Mouse (Mus musculus) limb, embryonic 10.5 days (tissue): Measurements from ENCODE around the gene Olfr605. TPM values are rescaled to one million over a fixed set of nuclear protein-coding genes. Genes with fewer than 3 reads are reported as not detected.
"Not testable (repeated sequence)": the region's sequence is repeated elsewhere in the genome, so short reads cannot be mapped to it uniquely, and the experiment has no call there.

Source experiments
- DNase-seq: peaks from one replicate; pipeline ENCODE4 v3.0.0-alpha.2; 2017; ENCODE audit warnings: low spot score
- H3K27ac ChIP-seq: fragments of 300-500 bp; sonication (generic); 2 replicates; pipeline ENCODE4 v1.5.1; 2016; ENCODE audit warnings: mild to moderate bottlenecking
- H3K27me3 ChIP-seq: fragments of 300-500 bp; sonication (generic); 2 replicates; pipeline ENCODE4 v1.6.1; 2016; ENCODE audit warnings: low read depth, mild to moderate bottlenecking; ENCODE audit not compliant: poor library complexity, severe bottlenecking
- H3K36me3 ChIP-seq: fragments of 300-500 bp; sonication (generic); 2 replicates; pipeline ENCODE4 v1.6.1; 2016; ENCODE audit warnings: mild to moderate bottlenecking, moderate library complexity
- H3K4me1 ChIP-seq: fragments of 300-500 bp; sonication (generic); 2 replicates; pipeline ENCODE4 v1.6.1; 2016
- H3K4me3 ChIP-seq: fragments of 300-500 bp; sonication (generic); 2 replicates; pipeline ENCODE4 v1.5.1; 2016; ENCODE audit warnings: mild to moderate bottlenecking, moderate library complexity
- H3K9me3 ChIP-seq: fragments of 300-500 bp; sonication (generic); replicated peaks from 2 replicates; pipeline ENCODE4 v1.6.1; 2016; ENCODE audit warnings: mild to moderate bottlenecking
- WGBS: fragments of 180-500 bp; shearing (Covaris S2); methylation state at CpG from one replicate; pipeline ENCODE4 v1.1.7; 2016; 5-methylcytosine and 5-hydroxymethylcytosine counted together
- microRNA-seq: library from miRNA; unstranded; fragments of <30 nt; microRNA quantifications from one replicate; pipeline ENCODE4, GENCODE M21; 2017
- polyA plus RNA-seq: library from polyadenylated mRNA; unstranded; fragments of >200 nt; fragmentation: Nextera tagmentation; extraction: Ambion mirVana; gene quantifications from 2 replicates; pipeline ENCODE4 v1.2.1, GENCODE M21; 2016

The Olfr605 gene
- not detected in 2 replicates for polyA plus RNA-seq

DNA sequence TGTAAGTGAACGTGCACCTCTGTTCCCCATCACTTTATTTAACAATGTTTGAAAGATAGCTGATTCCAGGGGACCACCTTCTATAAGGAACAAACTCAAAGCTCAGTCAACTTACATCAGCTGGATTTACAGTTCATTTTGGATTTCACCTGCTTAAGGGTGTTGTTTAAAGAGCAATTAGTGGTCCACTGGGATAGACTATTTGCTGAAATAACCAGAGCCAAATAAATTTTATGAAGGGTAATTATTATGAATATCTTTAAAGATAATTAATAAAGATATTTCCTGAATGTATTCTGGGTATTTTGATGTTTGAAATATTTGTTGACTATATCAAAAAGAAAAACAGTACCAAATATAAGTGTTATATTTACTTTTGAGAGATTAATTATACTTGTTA is at the start of gene Olfr605:
TSS of gene Olfr605 (minus strand) at position 101 of the 400 bp plus-strand sequence.
- H3K4me3 ChIP-seq: no peak within 1 kb of the TSS
- DNase-seq: no peak
- H3K9me3 ChIP-seq: no peaks in the 10 kb centered on the region
- no peaks in the 10 kb centered on the region for H3K27me3 ChIP-seq
- no peaks in the 10 kb centered on the region for H3K36me3 ChIP-seq
- WGBS: 97% methylated on average over 1 of the region's 1 CpGs
- no peaks in the 10 kb centered on the region for H3K4me1 ChIP-seq
- no peak within 1 kb of the TSS for H3K27ac ChIP-seq

DNA sequence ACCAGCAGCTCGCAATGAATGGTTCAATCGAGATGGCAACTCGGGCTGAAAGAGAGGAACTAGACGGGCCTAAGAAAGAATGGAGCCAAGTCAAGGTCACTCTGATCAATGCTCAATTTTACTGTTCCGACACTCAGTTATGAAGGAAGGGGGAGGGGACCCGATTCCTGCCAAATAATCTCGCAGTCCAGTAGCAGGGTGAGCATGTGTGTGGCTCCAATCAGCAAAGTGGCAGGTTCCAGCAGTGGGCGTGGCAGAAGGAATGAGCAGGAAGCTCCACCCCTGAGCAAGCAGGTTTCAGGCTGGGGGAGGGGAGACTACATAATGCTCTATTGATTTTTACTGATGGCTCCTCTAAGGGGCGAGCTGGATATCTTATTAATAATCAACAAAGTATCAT is 31.9 kb upstream of the Olfr605 start:
- WGBS: 92% methylated on average over 9 of the region's 9 CpGs
- H3K36me3 ChIP-seq, H3K4me3 ChIP-seq, H3K4me1 ChIP-seq, DNase-seq, H3K27me3 ChIP-seq, H3K9me3 ChIP-seq, H3K27ac ChIP-seq: not testable (repeated sequence)

DNA sequence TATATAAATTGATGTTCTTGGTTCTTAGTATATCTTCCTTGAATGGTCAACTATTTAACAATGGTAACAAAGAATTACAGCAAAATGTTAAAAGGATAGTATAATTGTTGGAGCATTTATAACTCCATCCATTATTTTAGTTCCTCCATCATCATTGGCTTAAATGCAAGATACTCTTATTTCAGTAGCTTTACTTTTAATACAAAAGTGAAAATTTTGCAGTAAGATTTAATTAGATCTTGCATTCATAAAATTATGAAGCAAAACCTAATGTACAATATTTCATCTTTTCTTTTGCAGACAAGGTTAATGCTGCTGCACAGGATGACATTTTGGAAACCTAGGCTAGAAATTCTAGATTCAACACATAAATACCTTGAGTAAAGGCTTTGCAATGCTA is 24.3 kb upstream of the Olfr605 start, which contains the start of gene Olfr608:
TSS of gene Olfr608 (plus strand) at position 301 of the 400 bp plus-strand sequence.
- Histone ChIP-seq H3K4me1 (no peaks in the 10 kb centered on the region), H3K27me3 (no peaks in the 10 kb centered on the region), H3K4me3 (no peak within 1 kb of the TSS), H3K9me3 (no peaks in the 10 kb centered on the region), H3K27ac (no peak within 1 kb of the TSS), H3K36me3 (no peaks in the 10 kb centered on the region)
- DNase-seq: no peak

DNA sequence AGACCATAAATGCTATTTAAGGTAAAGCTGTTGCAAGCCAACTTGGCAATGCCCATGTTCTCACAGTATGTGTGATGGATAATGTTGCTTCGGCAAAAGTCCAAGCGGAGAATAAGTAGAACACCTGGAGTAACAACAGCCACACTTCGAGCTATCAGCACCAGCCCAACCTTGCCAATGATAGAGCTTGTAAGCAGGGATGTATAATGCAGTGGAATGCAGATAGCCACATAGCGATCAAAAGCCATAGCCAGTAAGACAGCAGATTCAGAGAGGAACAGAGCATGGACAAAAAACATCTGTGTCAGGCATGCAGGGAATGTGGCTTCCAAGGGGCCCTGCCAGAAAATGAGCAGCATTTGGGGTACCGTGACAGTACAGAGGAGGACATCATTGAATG is 15.4 kb upstream of the Olfr605 start:
- no peak overlapping the region for H3K4me3 ChIP-seq
- H3K9me3 ChIP-seq: no peaks in the 10 kb centered on the region
- no peaks in the 10 kb centered on the region for H3K36me3 ChIP-seq
- H3K27ac ChIP-seq: no peak overlapping the region
- 94% methylated on average over 5 of the region's 5 CpGs for WGBS
- DNase-seq: no peak
- H3K27me3 ChIP-seq: no peaks in the 10 kb centered on the region
- no peaks in the 10 kb centered on the region for H3K4me1 ChIP-seq

DNA sequence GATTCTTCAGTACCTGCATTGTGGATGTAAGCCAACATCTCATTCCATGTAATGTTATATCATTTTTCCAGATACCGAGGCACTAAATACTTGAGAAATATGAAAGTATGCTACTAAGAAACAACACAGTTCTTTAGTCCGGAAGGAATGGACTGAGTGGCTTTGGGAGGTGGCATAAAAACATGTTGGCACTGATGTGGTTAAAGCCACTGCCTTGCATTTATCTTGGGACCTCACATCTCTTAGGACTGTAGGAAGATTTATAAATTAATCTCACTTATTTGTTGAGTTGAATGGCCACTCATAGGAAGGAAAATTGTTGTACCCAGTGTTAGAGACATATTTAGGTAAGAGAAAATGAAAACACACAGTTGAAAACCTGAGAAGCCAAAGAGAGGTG is 3.5 kb upstream of the Olfr605 start, which contains the start of gene Olfr606:
TSS of gene Olfr606 (plus strand) at position 301 of the 400 bp plus-strand sequence.
- no peak for DNase-seq
- 94% methylated on average over 2 of the region's 2 CpGs for whole genome bisulfite sequencing
- Histone ChIP-seq H3K36me3 (no peaks in the 10 kb centered on the region), H3K4me1 (no peaks in the 10 kb centered on the region), H3K4me3 (no peak within 1 kb of the TSS), H3K9me3 (no peaks in the 10 kb centered on the region), H3K27me3 (no peaks in the 10 kb centered on the region), H3K27ac (no peak within 1 kb of the TSS)

DNA sequence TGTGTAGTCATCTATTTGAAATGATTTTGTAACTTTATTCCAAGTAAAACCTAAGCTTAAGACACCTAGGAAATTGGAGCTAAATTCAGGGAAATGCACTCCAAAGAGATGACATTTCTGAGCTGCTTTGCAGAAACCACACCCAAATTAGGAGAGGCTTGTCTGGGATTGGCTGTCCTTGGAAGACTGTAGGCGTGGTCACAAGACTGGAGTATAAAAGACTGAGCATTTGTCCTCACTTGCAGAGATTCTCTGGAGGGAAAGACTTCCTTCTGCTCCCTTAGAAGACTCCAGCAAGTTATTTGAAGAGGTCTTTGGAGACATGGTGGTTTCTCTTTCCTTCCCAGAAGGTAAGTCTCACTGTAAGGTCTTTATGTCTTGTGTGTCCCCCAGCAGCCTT is 30.5 kb downstream of the Olfr605 start, which contains the start of gene Usp17lc:
TSS of gene Usp17lc (plus strand) at position 301 of the 400 bp plus-strand sequence.
- not testable (repeated sequence) for H3K4me1 ChIP-seq, DNase-seq, H3K9me3 ChIP-seq, H3K36me3 ChIP-seq, H3K27me3 ChIP-seq, H3K4me3 ChIP-seq, H3K27ac ChIP-seq
- 55% methylated on average over 1 of the region's 1 CpGs for WGBS

DNA sequence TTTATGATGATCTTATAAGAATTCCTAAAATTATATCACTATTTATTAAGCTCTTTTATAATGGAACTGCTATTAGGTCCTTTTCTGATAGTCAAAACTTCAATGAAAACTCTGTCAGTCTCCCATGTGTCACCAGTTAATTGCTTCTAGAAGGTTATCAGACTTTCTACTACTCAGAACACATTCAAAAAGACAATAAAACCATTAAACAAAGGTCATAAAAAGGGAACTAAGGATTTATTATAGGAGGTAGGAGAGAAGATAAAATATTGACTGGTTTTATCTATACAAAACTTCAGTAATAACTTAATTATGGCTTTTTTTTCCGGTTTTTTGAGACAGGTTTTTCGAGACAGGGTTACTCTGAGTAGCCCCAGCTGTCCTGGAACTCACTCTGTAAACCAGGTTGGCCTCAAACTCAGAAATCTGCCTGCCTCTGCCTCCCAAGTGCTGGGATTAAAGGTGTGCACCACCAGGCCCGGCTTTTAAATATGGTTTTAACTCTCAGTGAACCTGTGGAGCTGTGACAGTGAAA is 38.7 kb downstream of the Olfr605 start:
- not testable (repeated sequence) for H3K9me3 ChIP-seq, H3K27me3 ChIP-seq, H3K27ac ChIP-seq, H3K4me1 ChIP-seq, DNase-seq, H3K36me3 ChIP-seq, H3K4me3 ChIP-seq
- 80% methylated on average over 3 of the region's 3 CpGs for WGBS

DNA sequence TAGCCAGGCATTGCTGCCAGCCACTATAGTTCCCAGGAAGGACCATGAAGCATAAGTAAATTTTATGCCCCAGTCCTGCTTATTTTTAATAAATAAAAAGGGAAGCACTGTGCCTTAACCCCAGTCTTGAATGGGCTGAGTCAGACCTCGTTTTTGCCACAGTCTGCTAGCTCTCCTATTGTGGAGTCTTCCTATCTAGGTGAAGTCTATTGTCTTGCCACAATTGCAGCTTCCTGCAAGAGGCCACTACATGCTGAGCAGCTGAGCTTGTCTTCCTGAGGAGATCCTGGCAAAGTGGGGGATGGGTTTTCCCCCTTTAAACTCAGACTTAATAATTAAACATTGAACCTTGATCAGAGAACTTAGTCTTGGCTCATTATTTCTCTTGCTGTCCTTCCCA is 46.3 kb downstream of the Olfr605 start:
- Histone ChIP-seq H3K27me3 (no peaks in the 10 kb centered on the region), H3K4me1 (no peaks in the 10 kb centered on the region), H3K27ac (no peak overlapping the region), H3K4me3 (no peak overlapping the region), H3K9me3 (no peaks in the 10 kb centered on the region), H3K36me3 (no peaks in the 10 kb centered on the region)
- 37% methylated on average over 1 of the region's 1 CpGs for WGBS
- no peak for DNase-seq

DNA sequence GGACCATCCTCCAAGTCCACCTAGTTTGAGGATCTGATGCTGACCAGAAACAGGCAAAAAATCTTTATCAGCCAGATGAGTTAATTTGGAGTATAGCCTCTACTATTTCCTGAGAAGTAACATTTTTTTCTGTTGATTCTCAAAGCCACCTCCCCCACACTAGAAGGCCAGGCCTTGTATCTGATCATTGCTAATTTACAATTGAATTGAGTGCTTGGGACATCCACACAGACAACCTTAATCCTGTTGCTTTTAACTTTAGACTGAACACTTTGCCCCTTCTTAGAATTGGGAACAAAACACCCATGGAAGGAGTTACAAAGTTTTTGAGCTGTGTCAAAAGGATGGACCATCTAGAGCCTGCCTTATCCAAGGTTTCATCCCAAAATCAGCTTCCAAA is 47.5 kb downstream of the Olfr605 start:
- no peaks in the 10 kb centered on the region for H3K9me3 ChIP-seq
- no peak overlapping the region for H3K4me3 ChIP-seq
- no peak overlapping the region for H3K27ac ChIP-seq
- no peaks in the 10 kb centered on the region for H3K36me3 ChIP-seq
- no peak for DNase-seq
- H3K27me3 ChIP-seq: no peaks in the 10 kb centered on the region
- no peaks in the 10 kb centered on the region for H3K4me1 ChIP-seq

Small RNAs within 50 kb of the gene (microRNA-seq; reads per million reads assigned to microRNA genes)
- gene Gm25774: not detected

Other genes starting within 250 kb of the Olfr605 start
- not detected in 2 replicates for gene Olfr593, start 233.6 kb downstream of the Olfr605 start, polyA plus RNA-seq
- gene Olfr594, start 228.4 kb downstream of the Olfr605 start, polyA plus RNA-seq: not detected in 2 replicates
- gene Usp17ld, start 192.9 kb downstream of the Olfr605 start, polyA plus RNA-seq: not detected in 2 replicates
- not detected in 2 replicates for gene Olfr596, start 139.8 kb downstream of the Olfr605 start, polyA plus RNA-seq
- not detected in 2 replicates for gene Olfr597, start 129.1 kb downstream of the Olfr605 start, polyA plus RNA-seq
- gene Olfr598, start 121.9 kb downstream of the Olfr605 start, polyA plus RNA-seq: not detected in 2 replicates
- gene Olfr599, start 109.5 kb downstream of the Olfr605 start, polyA plus RNA-seq: not detected in 2 replicates
- gene Olfr600, start 95.8 kb downstream of the Olfr605 start, polyA plus RNA-seq: not detected in 2 replicates
- not detected in 2 replicates for gene Olfr601, start 82.8 kb downstream of the Olfr605 start, polyA plus RNA-seq
- gene Olfr603, start 59.3 kb downstream of the Olfr605 start, polyA plus RNA-seq: not detected in 2 replicates
- 0.08 TPM in 1 of 2 replicates, not detected in the other for gene Usp17lc, start 30.4 kb downstream of the Olfr605 start, polyA plus RNA-seq
- gene Olfr606, start 3.6 kb upstream of the Olfr605 start, polyA plus RNA-seq: not detected in 2 replicates
- not detected in 2 replicates for gene Olfr607, start 18.7 kb upstream of the Olfr605 start, polyA plus RNA-seq
- gene Olfr608, start 24.4 kb upstream of the Olfr605 start, polyA plus RNA-seq: not detected in 2 replicates
- gene Olfr609, start 52.6 kb upstream of the Olfr605 start, polyA plus RNA-seq: not detected in 2 replicates
- gene Olfr610, start 66.7 kb upstream of the Olfr605 start, polyA plus RNA-seq: not detected in 2 replicates
- gene Olfr611, start 75.4 kb upstream of the Olfr605 start, polyA plus RNA-seq: not detected in 2 replicates
- not detected in 2 replicates for gene Olfr612, start 97.3 kb upstream of the Olfr605 start, polyA plus RNA-seq
- gene Olfr613, start 102.6 kb upstream of the Olfr605 start, polyA plus RNA-seq: not detected in 2 replicates
- not detected in 2 replicates for gene Olfr615, start 110.6 kb upstream of the Olfr605 start, polyA plus RNA-seq
- gene Olfr616, start 123.7 kb upstream of the Olfr605 start, polyA plus RNA-seq: not detected in 2 replicates
- gene Olfr617, start 127.6 kb upstream of the Olfr605 start, polyA plus RNA-seq: not detected in 2 replicates
- not detected in 2 replicates for gene Olfr618, start 144.7 kb upstream of the Olfr605 start, polyA plus RNA-seq
- not detected in 2 replicates for gene Olfr619, start 155.1 kb upstream of the Olfr605 start, polyA plus RNA-seq
- gene Olfr620, start 167.1 kb upstream of the Olfr605 start, polyA plus RNA-seq: not detected in 2 replicates
- gene Olfr622, start 197.3 kb upstream of the Olfr605 start, polyA plus RNA-seq: not detected in 2 replicates
- not detected in 2 replicates for gene Olfr623, start 218.3 kb upstream of the Olfr605 start, polyA plus RNA-seq
- gene Olfr624, start 225.8 kb upstream of the Olfr605 start, polyA plus RNA-seq: 0.04 and 0.06 TPM in 2 replicates
- gene Olfr625-ps1, start 237.3 kb upstream of the Olfr605 start, polyA plus RNA-seq: not detected in 2 replicates